Mouse (Mus musculus) neural tube, embryonic 11.5 days (tissue): ENCODE measurements around the gene Ubxn6. TPM values are rescaled to one million over a fixed set of nuclear protein-coding genes. Genes with fewer than 3 reads are reported as not detected.

Source experiments
- ATAC-seq: fragments of 200-750 bp; cut with Nextera tagmentation; 2 replicates; pipeline ENCODE4 v1.8.0; 2017; ENCODE audit warnings: moderate number of reproducible peaks, mild to moderate bottlenecking, moderate TSS enrichment, moderate library complexity; ENCODE audit not compliant: insufficient read depth, low FRiP score, low TSS enrichment
- DNase-seq: peaks from one replicate; pipeline ENCODE4 v3.0.0-alpha.2; 2015; ENCODE audit warnings: low spot score
- H3K27ac ChIP-seq: fragments of 300-500 bp; sonication (generic); 2 replicates; pipeline ENCODE4 v1.5.1; 2014; ENCODE audit warnings: low read depth, mild to moderate bottlenecking, low read length
- H3K27me3 ChIP-seq: fragments of 300-500 bp; sonication (generic); 2 replicates; pipeline ENCODE4 v1.6.1; 2014; ENCODE audit warnings: mild to moderate bottlenecking, low read length, mixed read lengths; ENCODE audit not compliant: control insufficient read depth, insufficient read depth
- H3K36me3 ChIP-seq: fragments of 300-500 bp; sonication (generic); 2 replicates; pipeline ENCODE4 v1.6.1; 2014; ENCODE audit warnings: mild to moderate bottlenecking, low read length, moderate library complexity, mixed read lengths; ENCODE audit not compliant: control insufficient read depth, insufficient read depth
- H3K4me1 ChIP-seq: fragments of 300-500 bp; sonication (generic); 2 replicates; pipeline ENCODE4 v1.6.1; 2014; ENCODE audit warnings: low read length, mixed read lengths; ENCODE audit not compliant: control insufficient read depth, insufficient read depth
- H3K4me2 ChIP-seq: fragments of 300-500 bp; sonication (generic); 2 replicates; pipeline ENCODE4 v1.6.1; 2014; ENCODE audit warnings: low read depth, mild to moderate bottlenecking, moderate library complexity
- H3K4me3 ChIP-seq: fragments of 300-500 bp; sonication (generic); 2 replicates; pipeline ENCODE4 v1.5.1; 2014; ENCODE audit warnings: low read depth, low read length
- H3K9ac ChIP-seq: fragments of 300-500 bp; sonication (generic); 2 replicates; pipeline ENCODE4 v1.6.1; 2014; ENCODE audit warnings: mild to moderate bottlenecking, low read length
- H3K9me3 ChIP-seq: fragments of 300-500 bp; sonication (generic); 2 replicates; pipeline ENCODE4 v1.6.1; 2016; ENCODE audit warnings: low read length; ENCODE audit not compliant: control insufficient read depth
- WGBS: fragments of 180-500 bp; shearing (Covaris S2); extraction: QIAGEN DNeasy Blood & Tissue Kit; methylation state at CpG from one replicate; pipeline ENCODE4 v1.1.7; 2014; 5-methylcytosine and 5-hydroxymethylcytosine counted together
- polyA plus RNA-seq: library from polyadenylated mRNA; unstranded; fragments of >200 nt; fragmentation: Nextera tagmentation; extraction: Ambion mirVana; gene quantifications from 2 replicates; pipeline ENCODE4 v1.2.1, GENCODE M21; 2014

The Ubxn6 gene
- polyA plus RNA-seq, 1 experiment from 2014 or later, result 45.6 TPM

DNA sequence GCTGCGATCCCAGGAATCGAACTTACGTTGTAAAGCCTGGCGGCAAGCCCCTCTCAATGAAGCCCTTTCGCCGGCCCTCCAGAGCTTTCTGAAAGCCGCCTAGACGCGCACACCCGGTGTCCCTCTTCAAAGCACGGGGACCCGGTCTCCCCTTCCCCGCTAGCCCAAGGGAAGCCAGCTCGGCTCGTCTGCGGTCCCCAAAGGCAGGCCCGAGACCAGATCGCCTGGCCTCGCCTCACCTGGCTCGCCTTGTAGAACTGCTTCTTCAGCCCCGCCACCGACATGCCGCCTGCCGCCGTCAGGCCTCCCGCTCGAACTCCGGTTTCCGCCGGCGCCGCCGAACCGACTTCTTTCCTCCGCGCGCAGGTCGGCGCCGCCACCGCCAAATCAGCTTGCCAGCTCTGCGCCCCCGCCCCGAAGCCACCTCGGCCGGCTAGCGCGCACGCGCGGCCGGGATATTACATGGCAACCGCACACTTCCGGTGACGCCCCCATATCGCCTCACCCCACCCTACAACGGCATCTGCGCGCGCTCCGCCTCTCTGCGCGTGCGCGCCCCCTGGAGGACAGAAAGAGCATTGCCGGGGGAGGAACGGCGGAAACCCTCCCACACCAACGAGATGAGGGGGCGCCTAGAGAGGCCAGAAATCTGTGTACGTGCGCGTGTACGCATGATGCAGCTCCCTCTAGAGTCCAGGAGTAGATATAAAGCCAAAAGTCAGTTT, 38.5 kb downstream of the Ubxn6 start, which contains the start of gene Sh3gl1:
Gene Sh3gl1, minus strand, starts transcription at position 460 of the 725 bp plus-strand sequence.
- Histone ChIP-seq H3K27ac (peak within 1 kb of the TSS; percentile 72; the same call in 1 of the 2 replicates), H3K4me2 (peak within 1 kb of the TSS; percentile 51), H3K27me3 (no peaks in the 10 kb centered on the region), H3K4me3 (peak within 1 kb of the TSS; percentile 84), H3K36me3 (no peaks in the 10 kb centered on the region), H3K9ac (peak within 1 kb of the TSS; percentile 87), H3K4me1 (peaks cover 8% of the 10 kb centered on the region), H3K9me3 (no peaks in the 10 kb centered on the region)
- WGBS, result under 1% methylated on average over 70 of the region's 74 CpGs
- peak; percentile 88 for ATAC-seq
- DNase-seq, result peak; percentile 99

DNA sequence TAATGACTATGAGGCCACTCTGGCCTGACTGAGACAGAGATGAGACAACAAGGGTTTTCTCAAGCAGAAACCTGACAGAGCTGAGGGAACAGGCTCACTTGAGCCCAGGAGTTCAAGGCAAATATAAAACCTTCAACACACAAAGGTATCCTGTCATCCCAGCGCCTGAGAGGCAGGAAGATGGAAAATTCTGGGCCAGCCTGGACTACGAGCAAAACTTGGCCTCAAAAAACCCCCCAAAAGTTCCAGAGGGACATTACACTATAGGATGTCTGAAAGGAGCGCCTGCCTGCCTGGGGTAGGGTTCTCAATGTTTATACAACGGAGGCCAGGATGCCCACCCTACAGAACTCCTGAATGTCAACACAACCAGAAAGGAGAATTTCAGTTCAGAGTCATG, 39.6 kb downstream of the Ubxn6 start:
- Histone ChIP-seq H3K27me3 (no peaks in the 10 kb centered on the region), H3K9me3 (no peaks in the 10 kb centered on the region), H3K4me3 (peak overlapping the region; percentile 84), H3K4me1 (peaks cover 8% of the 10 kb centered on the region; the same call in 1 of the 2 replicates), H3K27ac (no peak overlapping the region), H3K36me3 (peaks cover 2% of the 10 kb centered on the region; the same call in 1 of the 2 replicates), H3K9ac (no peak overlapping the region; the same call in 1 of the 2 replicates), H3K4me2 (peak overlapping the region; percentile 51)
- 81% methylated on average over 4 of the region's 4 CpGs for WGBS
- DNase-seq (no peak), ATAC-seq (no peak)

DNA sequence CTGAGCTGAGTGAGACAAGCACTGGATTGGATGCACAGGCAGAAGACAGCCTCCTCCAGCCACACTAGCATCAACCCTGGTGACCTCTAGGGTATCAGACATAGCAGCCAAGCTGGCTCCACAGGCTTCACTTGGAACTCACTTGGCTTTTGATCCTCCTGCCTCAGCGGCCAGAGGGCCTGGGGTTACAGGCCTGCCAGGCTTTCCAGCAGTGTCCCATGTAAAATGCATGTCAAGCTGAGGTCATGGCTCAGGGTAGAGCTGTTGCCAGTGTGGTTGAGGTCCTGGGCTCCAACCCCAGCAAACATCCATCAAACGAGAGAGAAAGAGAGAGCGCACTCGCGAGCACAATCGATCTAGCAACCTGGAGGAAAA, 40.1 kb downstream of the Ubxn6 start:
- no peak for ATAC-seq
- Histone ChIP-seq H3K36me3 (peaks cover 2% of the 10 kb centered on the region; the same call in 1 of the 2 replicates), H3K4me1 (peaks cover 8% of the 10 kb centered on the region; the same call in 1 of the 2 replicates), H3K9me3 (no peaks in the 10 kb centered on the region), H3K4me3 (no peak overlapping the region; the same call in 1 of the 2 replicates), H3K9ac (no peak overlapping the region), H3K27me3 (no peaks in the 10 kb centered on the region), H3K4me2 (no peak overlapping the region), H3K27ac (no peak overlapping the region)
- DNase-seq, result no peak
- WGBS, result 94% methylated on average over 6 of the region's 6 CpGs

DNA sequence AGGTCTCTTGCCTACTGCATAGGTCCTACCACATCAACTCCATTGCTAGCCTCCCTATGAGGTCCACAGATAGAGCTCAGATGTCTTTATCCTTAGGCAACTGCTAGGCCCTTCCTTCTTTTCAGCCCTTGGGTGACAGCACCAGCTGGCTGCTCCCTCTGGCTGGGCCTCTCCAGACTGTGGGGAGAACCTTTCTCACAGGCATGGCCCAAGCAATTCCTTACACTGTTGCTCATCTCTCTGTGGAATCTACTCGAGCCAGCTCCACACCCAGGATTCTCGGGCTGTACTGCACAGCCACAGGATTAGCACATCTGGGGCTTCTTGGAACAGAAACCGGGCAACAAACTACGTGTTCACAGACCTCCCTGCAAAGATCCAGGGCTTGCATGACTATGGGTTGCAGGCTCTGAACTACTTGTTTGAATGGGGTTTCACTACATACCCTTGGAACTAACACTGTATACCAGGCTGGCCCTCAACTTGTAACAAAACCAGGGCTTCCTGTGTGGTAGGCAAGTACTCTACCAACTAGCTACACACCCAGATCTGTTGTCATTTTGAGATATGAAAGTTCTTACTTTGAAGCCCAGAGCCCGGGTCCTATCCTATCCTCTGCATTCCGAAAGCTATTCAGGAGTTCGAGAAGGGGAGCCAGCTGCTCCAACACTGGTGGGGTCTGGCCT, 40.6 kb downstream of the Ubxn6 start:
- Histone ChIP-seq H3K36me3 (peaks cover 2% of the 10 kb centered on the region; the same call in 1 of the 2 replicates), H3K9ac (no peak overlapping the region), H3K27ac (no peak overlapping the region), H3K27me3 (no peaks in the 10 kb centered on the region), H3K9me3 (no peaks in the 10 kb centered on the region), H3K4me2 (no peak overlapping the region), H3K4me1 (peaks cover 8% of the 10 kb centered on the region; the same call in 1 of the 2 replicates), H3K4me3 (no peak overlapping the region)
- no peak for DNase-seq
- 93% methylated on average over 7 of the region's 7 CpGs for WGBS
- no peak for ATAC-seq

DNA sequence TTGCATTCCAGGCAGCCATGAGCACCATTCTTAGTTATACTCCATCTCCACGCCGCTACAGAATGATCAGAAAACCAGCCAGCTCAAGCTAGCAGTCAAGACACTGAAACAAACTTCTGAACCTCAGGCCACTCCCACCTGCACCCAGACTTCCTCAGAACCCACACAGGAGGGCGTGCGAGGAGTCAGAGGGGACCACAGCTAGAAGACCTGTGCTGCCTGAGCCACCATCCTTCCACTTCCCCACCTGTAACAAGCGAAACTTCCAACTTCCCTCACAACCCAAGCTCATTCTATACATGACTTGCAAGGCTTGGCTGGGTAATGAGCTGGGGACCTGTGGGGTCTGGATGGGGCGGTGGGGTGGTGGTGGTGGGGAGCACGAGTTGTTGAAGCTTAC, 42.0 kb downstream of the Ubxn6 start:
- DNase-seq (no peak), ATAC-seq (no peak)
- Histone ChIP-seq H3K27ac (no peak overlapping the region), H3K9ac (no peak overlapping the region), H3K4me1 (peaks cover 8% of the 10 kb centered on the region; the same call in 1 of the 2 replicates), H3K36me3 (peaks cover 2% of the 10 kb centered on the region; the same call in 1 of the 2 replicates), H3K4me2 (no peak overlapping the region), H3K9me3 (no peaks in the 10 kb centered on the region), H3K4me3 (no peak overlapping the region), H3K27me3 (no peaks in the 10 kb centered on the region)
- 89% methylated on average over 7 of the region's 7 CpGs for WGBS

DNA sequence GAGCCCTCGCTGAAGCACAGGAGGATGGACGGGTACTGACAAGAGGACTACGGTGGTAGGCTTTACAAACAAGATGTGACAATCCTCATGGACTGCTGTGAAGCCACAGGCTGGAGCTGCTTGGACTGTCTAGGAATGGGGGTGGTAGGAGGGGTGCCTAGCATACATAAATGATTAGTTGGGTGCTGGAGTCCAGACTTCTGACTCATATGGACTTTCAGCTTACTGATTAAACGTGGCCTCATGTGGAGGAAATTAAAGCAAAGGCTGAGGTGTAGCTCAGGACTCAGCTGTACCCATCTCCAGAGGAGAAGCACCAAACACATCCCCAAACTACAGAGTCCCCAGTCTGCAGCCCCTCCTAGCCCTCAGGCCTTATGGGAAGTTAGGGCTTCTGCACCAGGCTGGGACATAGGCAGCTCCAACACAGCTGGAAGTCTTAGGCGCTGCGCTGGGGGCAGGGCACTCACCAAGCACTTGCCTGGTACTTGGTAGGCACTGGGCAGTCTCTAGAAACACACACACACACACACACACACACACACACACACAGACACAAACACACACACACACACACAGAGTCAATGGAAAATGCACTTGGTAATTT, 42.6 kb downstream of the Ubxn6 start:
- no peaks in the 10 kb centered on the region for H3K27me3 ChIP-seq
- H3K9me3 ChIP-seq, result no peaks in the 10 kb centered on the region
- no peak overlapping the region for H3K4me3 ChIP-seq
- H3K4me2 ChIP-seq, result no peak overlapping the region
- H3K36me3 ChIP-seq, result peaks cover 2% of the 10 kb centered on the region; the same call in 1 of the 2 replicates
- DNase-seq (no peak), ATAC-seq (no peak)
- peaks cover 10% of the 10 kb centered on the region; the same call in 1 of the 2 replicates for H3K4me1 ChIP-seq
- WGBS, result 81% methylated on average over 6 of the region's 6 CpGs
- 0 out of 2 replicates have a peak overlapping the region, but pooled peaks have one; percentile 4 for H3K27ac ChIP-seq
- H3K9ac ChIP-seq, result no peak overlapping the region

DNA sequence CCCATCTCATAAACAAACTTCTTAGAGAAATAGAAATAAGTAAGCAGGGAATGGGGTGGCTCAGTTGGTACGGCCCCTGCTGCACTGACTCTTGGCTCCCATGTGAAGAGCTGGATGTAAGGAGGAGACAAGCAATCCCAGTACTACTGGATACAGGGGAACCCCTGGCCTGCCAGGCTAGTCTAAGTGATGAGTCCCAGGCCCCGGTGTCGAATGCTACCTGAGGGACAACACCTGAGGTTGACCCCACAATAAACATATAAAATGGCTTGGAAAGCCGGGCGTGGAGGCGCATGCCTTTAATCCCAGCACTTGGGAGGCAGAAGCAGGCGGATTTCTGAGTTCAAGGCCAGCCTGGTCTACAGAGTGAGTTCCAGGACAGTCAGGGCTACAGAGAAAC, 43.4 kb downstream of the Ubxn6 start:
- 100% methylated on average over 7 of the region's 7 CpGs for WGBS
- Histone ChIP-seq H3K27me3 (no peaks in the 10 kb centered on the region), H3K36me3 (peaks cover 2% of the 10 kb centered on the region; the same call in 1 of the 2 replicates), H3K4me2 (no peak overlapping the region), H3K4me3 (no peak overlapping the region), H3K9me3 (no peaks in the 10 kb centered on the region), H3K9ac (no peak overlapping the region), H3K4me1 (peaks cover 10% of the 10 kb centered on the region; the same call in 1 of the 2 replicates), H3K27ac (no peak overlapping the region)
- ATAC-seq (no peak), DNase-seq (no peak)

DNA sequence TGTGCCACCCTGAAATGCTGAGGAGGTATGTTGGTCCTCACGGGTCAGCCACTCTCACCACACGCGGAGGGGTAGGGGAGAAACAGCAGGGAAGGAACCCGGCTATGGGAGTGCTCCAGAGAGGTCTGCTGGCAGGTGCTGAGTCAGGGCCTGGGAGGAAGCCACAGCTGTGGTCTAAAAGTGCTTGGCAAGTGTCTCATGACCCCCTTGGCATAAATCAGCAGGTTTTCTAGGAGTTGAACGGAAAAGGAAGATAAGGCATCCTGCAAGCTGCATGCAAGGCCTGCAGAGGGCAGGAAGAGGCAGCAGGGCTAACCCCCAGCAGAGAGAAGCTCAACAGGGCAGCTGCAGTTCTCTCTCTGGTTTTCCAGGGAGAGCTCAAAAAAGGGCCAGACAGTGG, 43.9 kb downstream of the Ubxn6 start:
- H3K27me3 ChIP-seq, result no peaks in the 10 kb centered on the region
- 69% methylated on average over 5 of the region's 5 CpGs for WGBS
- H3K4me3 ChIP-seq, result no peak overlapping the region
- H3K9ac ChIP-seq, result peak overlapping the region; percentile 26; the same call in 1 of the 2 replicates
- peaks cover 2% of the 10 kb centered on the region; the same call in 1 of the 2 replicates for H3K36me3 ChIP-seq
- no peak overlapping the region for H3K4me2 ChIP-seq
- no peaks in the 10 kb centered on the region for H3K9me3 ChIP-seq
- no peak for ATAC-seq
- no peak overlapping the region for H3K27ac ChIP-seq
- no peak for DNase-seq
- peaks cover 10% of the 10 kb centered on the region; the same call in 1 of the 2 replicates for H3K4me1 ChIP-seq
